ENCODE assay signal across 7 mouse cellular contexts in the genomic region with DNA sequence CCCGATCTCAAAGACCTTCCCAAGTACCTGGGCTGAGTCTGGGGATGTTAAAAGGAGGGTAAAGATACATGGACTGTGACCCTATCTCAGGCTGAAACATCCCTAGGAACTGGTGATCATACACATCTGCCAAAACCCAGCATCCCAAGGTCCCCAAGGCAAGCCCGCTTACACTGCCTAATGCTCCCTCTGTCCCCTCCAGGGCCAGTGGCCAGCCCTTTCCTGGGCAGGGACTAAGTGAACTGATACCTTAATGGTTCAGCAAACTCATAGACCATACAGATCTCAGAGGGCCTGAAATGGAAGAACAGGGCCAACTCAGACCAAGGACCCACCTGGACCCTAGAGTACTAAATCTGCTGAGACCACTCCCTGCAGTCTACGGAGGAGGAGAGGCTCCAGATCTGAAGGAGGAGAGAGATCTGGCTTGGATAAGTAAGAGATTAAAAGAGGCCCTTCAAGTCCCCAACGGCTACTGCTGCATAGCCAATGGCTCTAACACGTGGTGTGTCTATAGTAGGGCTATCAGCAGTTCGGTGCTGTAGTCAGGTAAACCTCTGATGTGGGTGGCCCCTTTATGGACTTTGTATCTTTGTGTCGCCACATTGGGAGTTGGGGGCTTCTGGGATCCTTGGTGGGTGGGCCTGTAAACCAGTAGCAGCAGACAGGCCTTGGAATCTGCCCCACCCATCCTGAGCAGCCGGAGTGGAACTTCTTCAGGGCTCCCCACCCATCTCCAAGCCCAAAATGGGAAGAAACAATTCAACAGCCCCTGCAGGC. TPM values are rescaled to one million over a fixed set of nuclear protein-coding genes. Genes with fewer than 3 reads are reported as not detected.
DNase-seq lines count a peak whose midpoint lies in the region; ATAC-seq and TF ChIP-seq lines count a peak whose summit lies in the region.

No protein-coding gene starts in this region.

- H3K36me3 ChIP-seq in lung, embryonic 15.5 days = peaks cover 28% of the 10 kb centered on the region
- peaks cover 43% of the 10 kb centered on the region for H3K36me3 ChIP-seq in forebrain, embryonic 13.5 days (ENCODE audit: poor library complexity, severe bottlenecking)
- H3K36me3 ChIP-seq in liver, embryonic 12.5 days = peaks cover 62% of the 10 kb centered on the region
- H3K36me3 ChIP-seq in testis, adult 2 months (ENCODE audit: control insufficient read depth, insufficient read depth, low read length) = peaks cover 3% of the 10 kb centered on the region

- H3K9ac ChIP-seq in lung, embryonic 15.5 days = peak overlapping the region; percentile 58
- H3K9ac ChIP-seq in forebrain, embryonic 13.5 days = peak overlapping the region; percentile 78
- peak overlapping the region; percentile 62 for H3K9ac ChIP-seq in liver, embryonic 12.5 days

- no peaks in the 10 kb centered on the region for H3K27me3 ChIP-seq in lung, embryonic 15.5 days
- no peaks in the 10 kb centered on the region for H3K27me3 ChIP-seq in forebrain, embryonic 13.5 days
- H3K27me3 ChIP-seq in liver, embryonic 12.5 days (replicated peaks) = no peaks in the 10 kb centered on the region
- H3K27me3 ChIP-seq in testis, adult 2 months (ENCODE audit: control insufficient read depth, insufficient read depth, low read length) = no peaks in the 10 kb centered on the region

- WGBS in lung, embryonic 15.5 days = 31% methylated on average over 8 of the region's 8 CpGs
- 40% methylated on average over 8 of the region's 8 CpGs for WGBS in forebrain, embryonic 13.5 days
- WGBS in liver, embryonic 12.5 days (ENCODE audit: insufficient replicate concordance) = 58% methylated on average over 8 of the region's 8 CpGs

- H3K4me2 ChIP-seq in lung, embryonic 15.5 days = peak overlapping the region; percentile 90
- H3K4me2 ChIP-seq in forebrain, embryonic 13.5 days = peak overlapping the region; percentile 97
- H3K4me2 ChIP-seq in liver, embryonic 12.5 days = peak overlapping the region; percentile 88

- peak overlapping the region; percentile 87 for H3K27ac ChIP-seq in lung, embryonic 15.5 days
- peak overlapping the region; percentile 83; the same call in 1 of the 2 replicates for H3K27ac ChIP-seq in forebrain, embryonic 13.5 days
- H3K27ac ChIP-seq in liver, embryonic 12.5 days = no peak overlapping the region; the same call in 1 of the 2 replicates
- peak overlapping the region; percentile 32; the same call in 1 of the 2 replicates for H3K27ac ChIP-seq in testis, adult 2 months (ENCODE audit: control insufficient read depth, insufficient read depth, low read depth, low read length)

- no peak for TF ChIP-seq CTCF in testis, adult 2 months (IDR thresholded peaks at IDR 0.05; ENCODE audit: control insufficient read depth, insufficient read depth, insufficient replicate concordance, low read depth, low read length)

- no peak for ATAC-seq in lung, embryonic 15.5 days (ENCODE audit: borderline replicate concordance, extremely low read depth, low FRiP score, low TSS enrichment)
- ATAC-seq in forebrain, embryonic 13.5 days = no peak
- ATAC-seq in liver, embryonic 12.5 days = no peak

- peak overlapping the region; percentile 56 for H3K4me3 ChIP-seq in lung, embryonic 15.5 days
- peak overlapping the region; percentile 53 for H3K4me3 ChIP-seq in forebrain, embryonic 13.5 days
- peak overlapping the region; percentile 60 for H3K4me3 ChIP-seq in liver, embryonic 12.5 days
- peak overlapping the region; percentile 82 for H3K4me3 ChIP-seq in testis, adult 2 months (ENCODE audit: control insufficient read depth, low read depth, low read length)

- peaks cover 18% of the 10 kb centered on the region for H3K4me1 ChIP-seq in lung, embryonic 15.5 days
- H3K4me1 ChIP-seq in forebrain, embryonic 13.5 days = peaks cover 17% of the 10 kb centered on the region
- peaks cover 21% of the 10 kb centered on the region for H3K4me1 ChIP-seq in liver, embryonic 12.5 days
- H3K4me1 ChIP-seq in testis, adult 2 months (ENCODE audit: control insufficient read depth, insufficient read depth, low read length) = peaks cover 10% of the 10 kb centered on the region

- TF ChIP-seq POLR2A in testis, adult 2 months (IDR thresholded peaks at IDR 0.05; ENCODE audit: control insufficient read depth, low read depth, low read length) = no peak

- H3K9me3 ChIP-seq in lung, embryonic 15.5 days = no peaks in the 10 kb centered on the region
- H3K9me3 ChIP-seq in forebrain, embryonic 13.5 days (replicated peaks) = no peaks in the 10 kb centered on the region
- H3K9me3 ChIP-seq in liver, embryonic 12.5 days (replicated peaks) = no peaks in the 10 kb centered on the region

- no peak for DNase-seq in lung, postnatal 10 days
- DNase-seq in adrenal gland, adult 2 months = no peak
- DNase-seq in retina, postnatal 1 day = no peak

RNA-seq across cellular contexts. Expression of a gene that starts 0.6 kb away (rescaled TPM):
- polyA plus RNA-seq in lung, embryonic 15.5 days (2015; fragmentation: Nextera tagmentation; extraction: Ambion mirVana) = 51.2 and 55.6 TPM in 2 replicates
- 30.0 and 31.5 TPM in 2 replicates for polyA plus RNA-seq in forebrain, embryonic 13.5 days (2015; fragmentation: Nextera tagmentation; extraction: Ambion mirVana)
- polyA plus RNA-seq in liver, embryonic 12.5 days (2016; fragmentation: Nextera tagmentation; extraction: Ambion mirVana) = 5.3 and 6.7 TPM in 2 replicates
- 12.2 and 13.2 TPM in 2 replicates for polyA plus RNA-seq in testis, adult 2 months (2012; rRNA removed)
- 10 to 100 TPM; 12.0 to 14.5 TPM for total RNA-seq in adrenal gland, adult 2 months (2021)
- 27.6 and 30.2 TPM in 2 replicates for polyA plus RNA-seq in adrenal gland, adult 2 months (2012; rRNA removed)

RNA-seq across cellular contexts. Expression of a gene that starts 30.4 kb away (rescaled TPM):
- 3.6 and 4.2 TPM in 2 replicates for polyA plus RNA-seq in lung, embryonic 15.5 days (2015; fragmentation: Nextera tagmentation; extraction: Ambion mirVana)
- polyA plus RNA-seq in forebrain, embryonic 13.5 days (2015; fragmentation: Nextera tagmentation; extraction: Ambion mirVana) = 2.1 and 2.2 TPM in 2 replicates
- polyA plus RNA-seq in liver, embryonic 12.5 days (2016; fragmentation: Nextera tagmentation; extraction: Ambion mirVana) = 4.7 and 4.9 TPM in 2 replicates
- 5.4 and 6.1 TPM in 2 replicates for polyA plus RNA-seq in testis, adult 2 months (2012; rRNA removed)
- 1 to 10 TPM; 5.5 to 7.1 TPM for total RNA-seq in adrenal gland, adult 2 months (2021)
- 22.5 and 30.8 TPM in 2 replicates for polyA plus RNA-seq in adrenal gland, adult 2 months (2012; rRNA removed)

RNA-seq across cellular contexts. Expression of a gene that starts 32.7 kb away (rescaled TPM):
- 151 TPM in 2 replicates for polyA plus RNA-seq in lung, embryonic 15.5 days (2015; fragmentation: Nextera tagmentation; extraction: Ambion mirVana)
- 146 and 152 TPM in 2 replicates for polyA plus RNA-seq in forebrain, embryonic 13.5 days (2015; fragmentation: Nextera tagmentation; extraction: Ambion mirVana)
- polyA plus RNA-seq in liver, embryonic 12.5 days (2016; fragmentation: Nextera tagmentation; extraction: Ambion mirVana) = 103 and 105 TPM in 2 replicates
- polyA plus RNA-seq in testis, adult 2 months (2012; rRNA removed) = 76.5 and 78.9 TPM in 2 replicates
- 10 to 100 TPM; 51.6 to 71.6 TPM for total RNA-seq in adrenal gland, adult 2 months (2021)
- 38.4 and 45.5 TPM in 2 replicates for polyA plus RNA-seq in adrenal gland, adult 2 months (2012; rRNA removed)
